Mouse (Mus musculus): ENCODE data around the gene Ms4a4a.

DNA sequence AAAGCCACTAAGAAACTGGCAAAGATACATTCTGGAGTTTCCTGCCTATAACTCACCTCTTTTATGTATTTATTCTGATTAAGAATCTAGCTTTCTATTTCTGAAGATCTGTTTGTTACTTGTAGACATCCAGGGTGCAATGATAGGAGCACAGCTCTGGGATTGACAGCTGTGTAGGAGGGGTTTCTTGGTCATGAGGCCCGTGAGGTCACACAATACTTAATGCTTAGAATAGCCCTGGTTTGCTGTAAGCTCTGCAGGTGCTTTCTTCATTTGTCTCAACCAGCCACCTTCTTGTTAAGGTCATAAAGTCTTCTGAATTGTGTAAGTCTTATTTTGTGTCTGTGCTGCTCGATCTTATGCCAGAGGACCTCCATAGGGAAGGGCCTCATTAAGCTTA is 13.6 kb downstream of the Ms4a4a start:
- no peak for TF ChIP-seq CTCF (conservative IDR thresholded peaks at IDR 0.05; ENCODE audit: insufficient read depth, insufficient read length, low read depth, low read length)
- TF ChIP-seq POLR2A (IDR thresholded peaks at IDR 0.05; ENCODE audit: low read depth, low read length) = no peak

Data from kidney, adult 2 months (tissue).